Comparison of ENCODE assay signal across 25 mouse cellular contexts in genomic region chr11:120662759-120663158, GRCm38 (mm10). TPM values are rescaled to one million over a fixed set of nuclear protein-coding genes. Genes with fewer than 3 reads are reported as not detected.
DNase-seq lines count a peak whose midpoint lies in the region; TF ChIP-seq lines count a peak whose summit lies in the region.
"Had no signal": no experiment of that assay in that cellular context is flagged by ENCODE, and none has a peak within 500 bp of the region (broad histone marks: within the 10 kb centered on the region; RNA-seq: fewer than 3 reads in every experiment).

No protein-coding gene starts in this region.

- no peak overlapping the region for H3K27ac ChIP-seq in MEL (ENCODE audit: control insufficient read depth, low read depth, low read length)
- H3K27ac ChIP-seq: embryonic facial prominence, embryonic 15.5 days; forebrain, embryonic 12.5 days; heart, embryonic 10.5 days; hindbrain, embryonic 12.5 days had no signal

- DNase-seq in cerebellum, postnatal 14 days, result peak; percentile 37 to 46
- no peak for DNase-seq in cerebellum, adult 11-12 months
- peak; percentile 25 for DNase-seq in ovary, postnatal 36 days (ENCODE audit: low spot score)
- DNase-seq in ovary, postnatal 14 days (ENCODE audit: low spot score), result no peak
- DNase-seq in MEL (ENCODE audit: low read depth, low spot score), result no peak
- DNase-seq in brain, embryonic 14.5 days (ENCODE audit: low read depth), result peak; percentile 28
- no peak for DNase-seq in layer of hippocampus, adult 18-20 months (ENCODE audit: low spot score in 2 of 2)
- no peak for DNase-seq in right cerebral cortex, adult 18-20 months
- DNase-seq: adrenal gland, postnatal 25 days; cerebellum, adult 11 months; cerebellum, adult 9-11 months; embryo, embryonic 11 days; gastrocnemius, postnatal 10 days; heart, adult 18-20 months; heart, postnatal 10 days; heart, postnatal 4 days had no signal

- TF ChIP-seq RAD21 in MEL (IDR thresholded peaks at IDR 0.05; ENCODE audit: low read depth, low read length), result no peak

- TF ChIP-seq CTCF in MEL (IDR thresholded peaks at IDR 0.05 in 2 of 3, conservative IDR thresholded peaks at IDR 0.05 in 1 of 3; ENCODE audit: control insufficient read depth in 1 of 3, insufficient read depth in 1 of 3, low read depth in 2 of 3, low read length in 3 of 3, poor library complexity in 1 of 3, severe bottlenecking in 1 of 3), result no peak
- no peak for TF ChIP-seq CTCF in brain, embryonic 14.5 days (IDR thresholded peaks at IDR 0.05; ENCODE audit: borderline replicate concordance, extremely low read depth, insufficient read depth, insufficient read length)

- no peaks in the 10 kb centered on the region for H3K79me2 ChIP-seq in MEL (ENCODE audit: control insufficient read depth, insufficient read depth, low read length, poor library complexity)

- TF ChIP-seq EP300 in MEL (IDR thresholded peaks at IDR 0.05; ENCODE audit: low read depth in 1 of 2, low read length in 2 of 2), result no peak

- TF ChIP-seq POLR2A in MEL (IDR thresholded peaks at IDR 0.05; ENCODE audit: control insufficient read depth in 1 of 2, insufficient read depth in 1 of 2, low read depth in 1 of 2, low read length in 2 of 2, poor library complexity in 1 of 2), result no peak
- no peak for TF ChIP-seq POLR2A in brain, embryonic 14.5 days (IDR thresholded peaks at IDR 0.05; ENCODE audit: borderline replicate concordance, extremely low read depth, insufficient read depth, insufficient read length, poor library complexity, severe bottlenecking)

- no peaks in the 10 kb centered on the region for H3K4me1 ChIP-seq in MEL (ENCODE audit: control insufficient read depth in 1 of 2, insufficient read depth in 2 of 2, low read length in 2 of 2)

- H3K4me3 ChIP-seq in MEL (ENCODE audit: control insufficient read depth in 1 of 2, insufficient read depth in 1 of 2, low read depth in 2 of 2, low read length in 2 of 2), result no peak overlapping the region
- H3K4me3 ChIP-seq: embryonic facial prominence, embryonic 15.5 days; erythroblast, embryonic 14.5 days; forebrain, embryonic 12.5 days; heart, embryonic 10.5 days; hindbrain, embryonic 12.5 days had no signal

- H3K36me3 ChIP-seq in MEL (ENCODE audit: control insufficient read depth in 1 of 2, insufficient read depth in 2 of 2, low read length in 2 of 2), result no peaks in the 10 kb centered on the region
- H3K36me3 ChIP-seq: embryonic facial prominence, embryonic 15.5 days; forebrain, embryonic 12.5 days; heart, embryonic 10.5 days; hindbrain, embryonic 12.5 days had no signal

- no peaks in the 10 kb centered on the region for H3K9me3 ChIP-seq in MEL (replicated peaks; ENCODE audit: insufficient read depth, low read length)
- H3K9me3 ChIP-seq: embryonic facial prominence, embryonic 15.5 days; forebrain, embryonic 12.5 days; heart, embryonic 10.5 days; hindbrain, embryonic 12.5 days had no signal

- peaks cover 0 to 2% of the 10 kb centered on the region in 2 experiments; a peak in 2 of 4 replicates for H3K27me3 ChIP-seq in MEL (ENCODE audit: control insufficient read depth in 1 of 2, insufficient read depth in 2 of 2, low read length in 2 of 2)

- no peak overlapping the region for H3K9ac ChIP-seq in MEL (ENCODE audit: control insufficient read depth, low read depth, low read length, poor library complexity, severe bottlenecking)
- H3K9ac ChIP-seq: embryonic facial prominence, embryonic 15.5 days; forebrain, embryonic 12.5 days; hindbrain, embryonic 12.5 days had no signal

TF ChIP-seq in MEL, 35 proteins besides CTCF, POLR2A, EP300 and RAD21:
- TF ChIP-seq CHD2 (IDR thresholded peaks at IDR 0.05; ENCODE audit: low read length) (no peak), JUND (IDR thresholded peaks at IDR 0.05; ENCODE audit: low read depth, low read length) (no peak), ELF1 (IDR thresholded peaks at IDR 0.05; ENCODE audit: low read depth, low read length) (no peak), SIN3A (IDR thresholded peaks at IDR 0.05; ENCODE audit: low read length) (0 out of 2 replicates have a peak, but pooled peaks have one; percentile 21), MEF2A (IDR thresholded peaks at IDR 0.05; ENCODE audit: extremely low read depth, insufficient replicate concordance, low read depth, low read length, poor library complexity, severe bottlenecking) (no peak)

RNA-seq across cellular contexts. Expression of gene Notum, which starts 1.8 kb away (rescaled TPM):
- not detected in 2 replicates for total RNA-seq in MEL (2012; rRNA removed)
- polyA plus RNA-seq in MEL (2012; ENCODE audit: insufficient read depth in 1 of 2, insufficient read length in 2 of 2, low read depth in 1 of 2, low replicate concordance in 2 of 2, missing spikeins in 1 of 2), result not detected
- polyA plus RNA-seq in brain, embryonic 14.5 days (2012; rRNA removed), result 1.7 and 2.7 TPM in 2 replicates
- 1 to 10 TPM; 2.6 to 5.5 TPM for total RNA-seq in layer of hippocampus, adult 18-20 months (2021)
- total RNA-seq: common myeloid progenitor, adult 5-6 weeks had no signal
- polyA plus RNA-seq: inflammation-experienced regulatory T-cells, adult 6 months had no signal

RNA-seq across cellular contexts. Expression of gene Aspscr1, which starts 10.0 kb away (rescaled TPM):
- total RNA-seq in MEL (2012; rRNA removed), result 31.9 and 36.2 TPM in 2 replicates
- 10 to 100 TPM in 1 of 2 experiments, not detected in 1; 72.5 TPM for polyA plus RNA-seq in MEL (2012; ENCODE audit: insufficient read depth in 1 of 2, insufficient read length in 2 of 2, low read depth in 1 of 2, low replicate concordance in 2 of 2, missing spikeins in 1 of 2)
- polyA plus RNA-seq in brain, embryonic 14.5 days (2012; rRNA removed), result 83.0 and 90.3 TPM in 2 replicates
- 10 to 100 TPM; 46.1 to 54.3 TPM for total RNA-seq in layer of hippocampus, adult 18-20 months (2021)

RNA-seq across cellular contexts. Expression of gene Myadml2, which starts 14.8 kb away (rescaled TPM):
- total RNA-seq in MEL (2012; rRNA removed), result not detected in 2 replicates
- polyA plus RNA-seq in MEL (2012; ENCODE audit: insufficient read depth in 1 of 2, insufficient read length in 2 of 2, low read depth in 1 of 2, low replicate concordance in 2 of 2, missing spikeins in 1 of 2), result not detected
- polyA plus RNA-seq in brain, embryonic 14.5 days (2012; rRNA removed), result 0.35 and 0.51 TPM in 2 replicates
- 1 to 10 TPM; 3.9 to 4.6 TPM for total RNA-seq in layer of hippocampus, adult 18-20 months (2021)
- total RNA-seq: adrenal gland, postnatal 25 days; common myeloid progenitor, adult 5-6 weeks had no signal
- polyA plus RNA-seq: embryonic facial prominence, embryonic 11.5 days; erythroblast, embryonic 14.5 days; forebrain, embryonic 12.5 days; inflammation-experienced regulatory T-cells, adult 6 months; intestine, postnatal 0 days had no signal

RNA-seq across cellular contexts. Expression of gene Pycr1, which starts 19.2 kb away (rescaled TPM):
- total RNA-seq in MEL (2012; rRNA removed), result 2.6 and 7.1 TPM in 2 replicates
- polyA plus RNA-seq in MEL (2012; ENCODE audit: insufficient read depth in 1 of 2, insufficient read length in 2 of 2, low read depth in 1 of 2, low replicate concordance in 2 of 2, missing spikeins in 1 of 2), result 10 to 100 TPM in 1 of 2 experiments, not detected in 1; 15.3 TPM
- polyA plus RNA-seq in brain, embryonic 14.5 days (2012; rRNA removed), result 19.9 and 26.8 TPM in 2 replicates
- total RNA-seq in layer of hippocampus, adult 18-20 months (2021), result 1 to 10 TPM in 1 of 2 experiments, under 1 TPM in 1; 0.81 to 2.0 TPM

RNA-seq across cellular contexts. Expression of gene Mafg, which starts 29.4 kb away (rescaled TPM):
- total RNA-seq in MEL (2012; rRNA removed), result 26.5 and 29.7 TPM in 2 replicates
- 100 to 1,000 TPM in 1 of 2 experiments, 10 to 100 TPM in 1; 54.0 to 113 TPM for polyA plus RNA-seq in MEL (2012; ENCODE audit: insufficient read depth in 1 of 2, insufficient read length in 2 of 2, low read depth in 1 of 2, low replicate concordance in 2 of 2, missing spikeins in 1 of 2)
- 57.4 and 57.6 TPM in 2 replicates for polyA plus RNA-seq in brain, embryonic 14.5 days (2012; rRNA removed)
- 10 to 100 TPM; 70.0 to 71.5 TPM for total RNA-seq in layer of hippocampus, adult 18-20 months (2021)

Comparison
In these comparisons a context has a peak if more than half of its experiments do, and no peak if none do; other contexts are left out.
1. DNase-seq: peak in cerebellum, postnatal 14 days (2 of 2), ovary, postnatal 36 days (single experiment) and brain, embryonic 14.5 days (single experiment); none in cerebellum, adult 11-12 months (single experiment), ovary, postnatal 14 days (single experiment), MEL (single experiment), layer of hippocampus, adult 18-20 months (0 of 2) and right cerebral cortex, adult 18-20 months (single experiment).